Mouse (Mus musculus): ENCODE data around the gene Zfand3. TPM values are rescaled to one million over a fixed set of nuclear protein-coding genes. Genes with fewer than 3 reads are reported as not detected.

Gene Zfand3
- total and polyA plus RNA-seq, 3 experiments = 23.2 to 44.0 (median 23.5) TPM

DNA sequence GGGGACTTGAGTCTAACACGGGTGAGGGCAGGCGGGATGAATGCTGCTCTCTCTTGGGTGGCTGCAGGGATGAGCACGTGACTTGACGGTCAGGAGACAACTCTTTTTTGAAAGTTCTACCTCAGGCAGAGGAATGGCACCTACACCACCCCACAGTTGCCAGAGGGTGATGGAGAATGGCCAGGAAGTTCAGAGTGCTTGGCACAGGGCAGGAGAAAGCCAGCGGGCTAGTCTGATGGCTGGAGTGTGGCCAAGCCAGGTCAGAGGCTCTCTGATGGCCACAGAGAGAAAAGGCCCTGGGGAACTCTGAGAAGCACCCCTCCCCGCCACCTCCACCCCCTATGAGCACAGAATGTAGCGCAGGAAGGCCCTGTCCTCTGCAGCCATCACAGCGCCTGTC lies 205.7 kb downstream of the Zfand3 start:
- in situ Hi-C loops (cut with MboI; ENCODE audit: low pct_ligation_motif_present, low pct_unique_long_range_greater_than_20kb, low sequenced_read_pairs) = no loop called here
- Histone ChIP-seq H3K9me3 (replicated peaks; ENCODE audit: low read length) (no peaks in the 10 kb centered on the region), H3K79me2 (replicated peaks; ENCODE audit: control insufficient read depth, extremely low read depth, insufficient read depth, poor library complexity, severe bottlenecking) (no peaks in the 10 kb centered on the region), H3K4me3 (replicated peaks in 1 of 3; ENCODE audit: low read depth in 2 of 3, low read length in 2 of 3, poor library complexity in 1 of 3) (no peak overlapping the region), H3K27me3 (replicated peaks) (no peaks in the 10 kb centered on the region), H3K27ac (ENCODE audit: insufficient read depth, low read depth) (no peak overlapping the region), H3K4me2 (ENCODE audit: insufficient read depth, low read depth, poor library complexity, severe bottlenecking) (no peak overlapping the region), H3K36me3 (replicated peaks in 1 of 2; ENCODE audit: control insufficient read depth in 1 of 2, insufficient read depth in 1 of 2, low read length in 1 of 2) (peaks cover 26 to 88% of the 10 kb centered on the region in 2 experiments), H3K9ac (ENCODE audit: insufficient read depth, low read depth) (no peak overlapping the region), H3K4me1 (ENCODE audit: control insufficient read depth in 1 of 2, insufficient read depth in 2 of 2) (no peaks in the 10 kb centered on the region)
- TF ChIP-seq NRF1 (IDR thresholded peaks at IDR 0.05; ENCODE audit: low read depth, low read length) (no peak), JUND (conservative IDR thresholded peaks at IDR 0.05; ENCODE audit: low read depth, low read length) (no peak), KAT2A (IDR thresholded peaks at IDR 0.05; ENCODE audit: insufficient replicate concordance, low read length) (no peak), ZMIZ1 (IDR thresholded peaks at IDR 0.05; ENCODE audit: low read depth, low read length) (no peak), SMC3 (IDR thresholded peaks at IDR 0.05; ENCODE audit: low read depth, low read length) (no peak), SIN3A (IDR thresholded peaks at IDR 0.05; ENCODE audit: low read length) (no peak), ZC3H11A (IDR thresholded peaks at IDR 0.05; ENCODE audit: low read depth, low read length) (no peak), JUN (IDR thresholded peaks at IDR 0.05; ENCODE audit: insufficient read depth, low read depth, low read length) (no peak), NELFE (IDR thresholded peaks at IDR 0.05; ENCODE audit: low read depth, low read length) (no peak)
- no peak for DNase-seq (ENCODE audit: extremely low read depth)
- dilution Hi-C loops (cut with MboI; ENCODE audit: extremely low pct_ligation_motif_present, extremely low pct_unique_long_range_greater_than_20kb, low sequenced_read_pairs) = no loop called here

DNA sequence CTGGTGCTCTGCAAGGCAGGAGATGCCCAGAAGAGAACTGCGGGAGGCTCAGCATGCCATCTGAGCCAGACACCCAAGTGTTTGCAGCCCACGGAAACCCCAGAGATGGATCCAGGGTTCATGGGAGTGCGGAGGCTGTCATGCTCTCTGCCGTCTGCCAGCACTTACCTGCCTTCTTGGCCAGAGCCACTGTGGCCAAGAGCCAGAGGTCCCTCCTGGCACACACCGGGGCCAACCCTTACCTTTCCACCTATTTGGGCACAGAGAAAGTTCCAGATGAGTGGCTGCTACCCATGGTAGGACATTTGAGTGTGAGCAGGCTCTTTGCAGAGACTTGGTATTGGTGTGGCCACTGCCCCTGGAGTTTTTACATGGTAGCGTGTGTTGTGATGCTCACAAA lies 206.4 kb downstream of the Zfand3 start:
- no peak overlapping the region for H3K4me3 ChIP-seq (replicated peaks in 1 of 3; ENCODE audit: low read depth in 2 of 3, low read length in 2 of 3, poor library complexity in 1 of 3)
- H3K4me2 ChIP-seq (ENCODE audit: insufficient read depth, low read depth, poor library complexity, severe bottlenecking) = no peak overlapping the region
- no peak overlapping the region for H3K9ac ChIP-seq (ENCODE audit: insufficient read depth, low read depth)
- in situ Hi-C loops (cut with MboI; ENCODE audit: low pct_ligation_motif_present, low pct_unique_long_range_greater_than_20kb, low sequenced_read_pairs) (no loop called here), dilution Hi-C loops (cut with MboI; ENCODE audit: extremely low pct_ligation_motif_present, extremely low pct_unique_long_range_greater_than_20kb, low sequenced_read_pairs) (no loop called here)
- no peak for TF ChIP-seq GABPA (IDR thresholded peaks at IDR 0.05; ENCODE audit: insufficient replicate concordance, low read depth, low read length)
- no peak for TF ChIP-seq ZKSCAN1 (IDR thresholded peaks at IDR 0.05; ENCODE audit: borderline replicate concordance, low read depth, low read length)
- TF ChIP-seq JUND (conservative IDR thresholded peaks at IDR 0.05; ENCODE audit: low read depth, low read length) = no peak
- TF ChIP-seq NELFE (IDR thresholded peaks at IDR 0.05; ENCODE audit: low read depth, low read length) = no peak
- no peak for TF ChIP-seq RAD21 (IDR thresholded peaks at IDR 0.05; ENCODE audit: low read depth, low read length)
- no peak for TF ChIP-seq MAX (IDR thresholded peaks at IDR 0.05; ENCODE audit: low read length)
- TF ChIP-seq IRF4 (IDR thresholded peaks at IDR 0.05; ENCODE audit: low read depth, low read length) = no peak
- no peak for TF ChIP-seq MEF2A (IDR thresholded peaks at IDR 0.05; ENCODE audit: borderline replicate concordance, low read depth, low read length)
- no peak for TF ChIP-seq MAZ (IDR thresholded peaks at IDR 0.05; ENCODE audit: low read depth, low read length)
- no peaks in the 10 kb centered on the region for H3K27me3 ChIP-seq (replicated peaks)
- peaks cover 26 to 84% of the 10 kb centered on the region in 2 experiments for H3K36me3 ChIP-seq (replicated peaks in 1 of 2; ENCODE audit: control insufficient read depth in 1 of 2, insufficient read depth in 1 of 2, low read length in 1 of 2)
- no peaks in the 10 kb centered on the region for H3K79me2 ChIP-seq (replicated peaks; ENCODE audit: control insufficient read depth, extremely low read depth, insufficient read depth, poor library complexity, severe bottlenecking)
- no peaks in the 10 kb centered on the region for H3K9me3 ChIP-seq (replicated peaks; ENCODE audit: low read length)
- DNase-seq (ENCODE audit: extremely low read depth) = no peak
- H3K4me1 ChIP-seq (ENCODE audit: control insufficient read depth in 1 of 2, insufficient read depth in 2 of 2) = no peaks in the 10 kb centered on the region
- no peak overlapping the region for H3K27ac ChIP-seq (ENCODE audit: insufficient read depth, low read depth)
